Mouse (Mus musculus) urinary bladder, postnatal 14 days (tissue): ENCODE results near the gene Eif4a3.

ENCODE experiments used
- DNase-seq: peaks from one replicate; pipeline ENCODE4 v3.0.0; 2021; ENCODE audit warnings: low spot score

Eif4a3 gene

GRCm38 (mm10) chr11:119239480-119239879 lies 60.4 kb downstream of the Eif4a3 start:
- no peak for DNase-seq
